Mouse (Mus musculus) kidney, postnatal 0 days (tissue): ENCODE results near the gene Adamts12. TPM values are rescaled to one million over a fixed set of nuclear protein-coding genes. Genes with fewer than 3 reads are reported as not detected.
A peak's percentile ranks its signal among the peaks of the same experiment; 100 is the strongest.

ENCODE experiments used
- ATAC-seq: fragments of 200-750 bp; cut with Nextera tagmentation; replicated peaks from 2 replicates; pipeline ENCODE4 v1.8.0; 2017; ENCODE audit warnings: low read depth, moderate number of reproducible peaks, moderate TSS enrichment, moderate library complexity; ENCODE audit not compliant: low FRiP score
- DNase-seq: peaks from one replicate; pipeline ENCODE4 v3.0.0-alpha.2; 2016; ENCODE audit warnings: low spot score
- H3K27ac ChIP-seq: fragments of 300-500 bp; sonication (generic); 2 replicates; pipeline ENCODE4 v1.5.1; 2014; ENCODE audit warnings: mild to moderate bottlenecking
- H3K27me3 ChIP-seq: fragments of 300-500 bp; sonication (generic); 2 replicates; pipeline ENCODE4 v1.6.1; 2014; ENCODE audit warnings: low read length, mixed read lengths; ENCODE audit not compliant: insufficient read depth
- H3K36me3 ChIP-seq: fragments of 300-500 bp; sonication (generic); 2 replicates; pipeline ENCODE4 v1.6.1; 2014; ENCODE audit warnings: low read length, mixed read lengths; ENCODE audit not compliant: insufficient read depth
- H3K4me1 ChIP-seq: fragments of 300-500 bp; sonication (generic); replicated peaks from 2 replicates; pipeline ENCODE4 v1.6.1; 2014; ENCODE audit warnings: antibody characterized with exemption, low read length, mixed read lengths; ENCODE audit not compliant: insufficient read depth
- H3K4me2 ChIP-seq: fragments of 300-500 bp; sonication (generic); 2 replicates; pipeline ENCODE4 v1.6.1; 2014; ENCODE audit warnings: mild to moderate bottlenecking, low read length, moderate library complexity, mixed read lengths
- H3K4me3 ChIP-seq: fragments of 300-500 bp; sonication (generic); replicated peaks from 2 replicates; pipeline ENCODE4 v1.5.1; 2014; ENCODE audit warnings: low read depth, low read length
- H3K9ac ChIP-seq: fragments of 300-500 bp; sonication (generic); 2 replicates; pipeline ENCODE4 v1.6.1; 2014; ENCODE audit warnings: low read depth, low read length
- H3K9me3 ChIP-seq: fragments of 300-500 bp; sonication (generic); replicated peaks from 2 replicates; pipeline ENCODE4 v1.6.1; 2016; ENCODE audit warnings: low read length, inconsistent platforms, mixed read lengths
- CTCF ChIP-seq: IDR thresholded peaks from 2 replicates; pipeline ENCODE4 v1.5.1; 2016; ENCODE audit warnings: antibody characterized with exemption, low read depth, mild to moderate bottlenecking, moderate library complexity
- WGBS: fragments of 180-500 bp; shearing (Covaris S2); extraction: QIAGEN DNeasy Blood & Tissue Kit; methylation state at CpG from one replicate; pipeline ENCODE4 v1.1.7; 2014; 5-methylcytosine and 5-hydroxymethylcytosine counted together
- polyA plus RNA-seq: library from polyadenylated mRNA; unstranded; fragments of >200 nt; fragmentation: Nextera tagmentation; extraction: Ambion mirVana; gene quantifications from 2 replicates; pipeline ENCODE4 v1.2.1, GENCODE M21; 2015

Gene Adamts12
- polyA plus RNA-seq, 1 experiment from 2014 or later: 2.1 TPM

DNA sequence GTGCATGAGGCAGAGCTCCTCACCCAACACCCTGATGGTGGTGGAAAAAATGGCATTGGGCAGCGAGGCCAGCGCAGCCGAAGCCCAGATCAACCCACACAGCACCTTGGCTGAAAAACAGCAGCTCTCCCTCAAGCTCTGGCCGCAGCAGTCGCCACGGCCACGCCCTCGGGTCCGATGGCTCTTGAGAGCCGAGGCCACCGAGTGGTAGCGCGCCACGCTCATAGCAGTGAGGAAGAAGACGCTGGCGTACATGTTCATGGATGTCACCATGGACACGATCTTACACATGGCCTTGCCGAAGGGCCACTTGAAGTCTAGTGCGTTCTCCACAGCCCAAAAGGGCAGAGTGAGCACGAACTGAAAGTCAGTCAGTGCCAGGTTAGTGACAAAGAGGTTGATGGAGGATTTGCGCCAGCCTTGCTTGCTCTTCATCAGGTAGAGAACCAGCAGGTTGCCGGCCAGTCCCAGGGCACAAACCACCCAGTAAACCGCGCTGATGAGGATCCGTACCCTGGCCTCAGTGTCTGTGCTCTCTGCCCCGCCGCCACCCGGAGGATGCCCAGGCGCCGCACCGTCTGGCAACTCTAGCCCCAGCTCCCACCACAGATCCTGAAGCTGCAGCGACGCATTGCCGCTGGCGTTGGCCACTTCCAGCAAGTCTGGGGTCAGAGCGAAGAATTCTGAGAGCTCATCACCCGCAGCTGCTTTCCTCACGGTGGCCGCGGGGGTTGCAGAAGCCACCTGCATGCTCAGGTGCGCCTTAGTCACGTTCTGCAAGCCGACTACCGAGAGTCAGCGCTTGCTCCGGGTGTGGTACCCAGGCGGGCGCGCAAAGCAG, 27.8 kb upstream of the Adamts12 start:
- Histone ChIP-seq H3K4me1 (peaks cover 16% of the 10 kb centered on the region; the same call in 1 of the 2 replicates), H3K4me2 (peak overlapping the region; percentile 66), H3K9me3 (no peaks in the 10 kb centered on the region), H3K36me3 (no peaks in the 10 kb centered on the region), H3K4me3 (peak overlapping the region; percentile 35), H3K9ac (no peak overlapping the region), H3K27me3 (peaks cover 37% of the 10 kb centered on the region), H3K27ac (no peak overlapping the region)
- TF ChIP-seq CTCF: no peak
- 2% methylated on average over 49 of the region's 49 CpGs for WGBS
- DNase-seq (peak; percentile 16), ATAC-seq (no peak; the same call in 1 of the 2 replicates)

DNA sequence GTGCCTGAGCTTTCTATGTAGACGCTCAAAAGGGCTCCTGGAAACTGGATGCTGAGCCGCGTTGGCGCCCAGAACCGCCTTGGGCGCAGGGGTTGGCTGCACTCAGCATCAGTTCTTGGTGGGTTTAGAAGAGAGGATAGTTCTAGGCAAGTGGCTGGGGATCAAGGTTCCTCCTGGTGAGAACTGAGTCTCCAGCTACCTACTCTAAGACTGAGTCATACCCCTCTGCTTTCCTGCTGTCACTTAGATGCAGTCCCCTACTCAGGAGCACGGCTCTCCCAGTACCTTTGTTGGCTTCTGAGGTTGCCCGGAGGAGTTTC, 27.3 kb upstream of the Adamts12 start:
- DNase-seq (no peak), ATAC-seq (no peak)
- Histone ChIP-seq H3K9ac (no peak overlapping the region), H3K27ac (no peak overlapping the region), H3K4me1 (peaks cover 16% of the 10 kb centered on the region; the same call in 1 of the 2 replicates), H3K27me3 (peaks cover 37% of the 10 kb centered on the region), H3K4me3 (peak overlapping the region; percentile 35), H3K36me3 (no peaks in the 10 kb centered on the region), H3K4me2 (peak overlapping the region; percentile 66), H3K9me3 (no peaks in the 10 kb centered on the region)
- 1% methylated on average over 8 of the region's 8 CpGs for WGBS
- TF ChIP-seq CTCF: no peak

DNA sequence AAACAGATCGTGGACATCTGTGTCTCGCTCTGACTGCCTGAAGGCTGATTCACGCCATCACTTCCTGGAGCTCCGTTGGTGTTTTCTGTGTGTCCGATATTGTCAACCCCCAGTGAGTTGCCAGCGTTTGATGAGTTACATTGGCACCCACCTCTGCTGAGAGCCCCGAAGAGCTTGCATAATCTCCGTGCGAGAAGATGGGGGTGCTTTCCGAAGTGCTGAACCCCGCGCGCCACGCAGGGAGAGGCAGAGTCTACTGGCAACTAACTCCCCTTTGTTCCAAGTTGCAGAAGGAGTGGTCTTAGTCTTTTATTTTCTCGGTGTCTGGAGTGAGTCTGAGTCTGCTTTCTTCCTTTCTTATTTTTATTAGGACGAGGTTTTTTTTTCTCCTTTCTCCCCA, 26.9 kb upstream of the Adamts12 start, which contains the start of gene Rxfp3:
Gene Rxfp3 (minus strand): TSS at position 281 of the 400 bp plus-strand sequence.
- H3K4me1 ChIP-seq: peaks cover 16% of the 10 kb centered on the region; the same call in 1 of the 2 replicates
- H3K9me3 ChIP-seq: no peaks in the 10 kb centered on the region
- ATAC-seq (no peak), DNase-seq (peak; percentile 31)
- H3K36me3 ChIP-seq: no peaks in the 10 kb centered on the region
- H3K27me3 ChIP-seq: peaks cover 37% of the 10 kb centered on the region
- peak within 1 kb of the TSS; percentile 35 for H3K4me3 ChIP-seq
- peak within 1 kb of the TSS; percentile 66 for H3K4me2 ChIP-seq
- no peak within 1 kb of the TSS for H3K27ac ChIP-seq
- no peak within 1 kb of the TSS for H3K9ac ChIP-seq
- TF ChIP-seq CTCF: no peak
- WGBS: 1% methylated on average over 16 of the region's 16 CpGs

DNA sequence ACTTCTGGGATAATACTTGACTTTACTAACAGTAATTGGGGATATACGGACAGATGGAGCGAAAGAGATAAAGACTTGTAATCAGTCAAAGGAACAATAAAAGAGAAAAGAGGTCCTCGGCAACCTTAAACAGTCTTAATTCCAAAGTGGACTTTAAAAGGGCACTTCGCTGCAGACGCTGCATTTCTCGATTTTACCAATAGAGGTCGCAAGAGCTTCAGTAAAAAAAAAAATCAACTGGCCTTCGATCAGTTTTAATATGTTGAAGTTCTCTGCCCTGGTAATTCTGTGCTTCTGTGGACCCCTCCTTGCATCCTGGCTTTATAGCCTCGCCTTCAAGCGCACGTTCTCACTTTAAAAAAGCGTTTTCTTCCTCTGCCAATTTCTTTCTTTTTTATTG, 26.1 kb upstream of the Adamts12 start:
- DNase-seq (peak; percentile 86), ATAC-seq (no peak)
- H3K4me2 ChIP-seq: no peak overlapping the region
- no peak overlapping the region for H3K27ac ChIP-seq
- peaks cover 37% of the 10 kb centered on the region for H3K27me3 ChIP-seq
- H3K9ac ChIP-seq: no peak overlapping the region
- peak; percentile 89 for TF ChIP-seq CTCF
- no peaks in the 10 kb centered on the region for H3K36me3 ChIP-seq
- WGBS: under 1% methylated on average over 12 of the region's 12 CpGs
- H3K4me3 ChIP-seq: no peak overlapping the region
- H3K9me3 ChIP-seq: no peaks in the 10 kb centered on the region
- peaks cover 16% of the 10 kb centered on the region for H3K4me1 ChIP-seq

DNA sequence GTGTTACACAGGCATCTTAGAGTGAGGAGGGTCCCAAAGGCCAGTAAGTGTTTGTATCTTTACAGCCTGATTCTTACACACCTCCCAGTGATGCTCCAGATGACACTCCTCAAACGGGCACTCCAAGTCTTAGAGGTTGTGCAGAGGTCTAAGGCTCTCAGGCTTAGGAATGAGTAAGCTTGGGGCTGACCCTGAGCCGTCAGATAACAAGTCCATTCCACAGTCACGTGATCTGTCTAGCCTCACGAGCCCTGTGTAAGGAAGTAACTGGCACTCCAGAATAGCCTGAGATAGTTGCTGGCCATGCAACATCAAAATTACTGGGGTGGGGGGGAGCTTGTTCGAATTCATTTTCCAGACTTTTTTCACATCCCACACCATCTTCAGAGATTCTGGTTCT, 24.5 kb upstream of the Adamts12 start:
- no peak for TF ChIP-seq CTCF
- no peak for ATAC-seq
- Histone ChIP-seq H3K9me3 (no peaks in the 10 kb centered on the region), H3K4me2 (no peak overlapping the region), H3K27me3 (peaks cover 32% of the 10 kb centered on the region), H3K36me3 (no peaks in the 10 kb centered on the region), H3K4me3 (no peak overlapping the region), H3K27ac (no peak overlapping the region), H3K9ac (no peak overlapping the region), H3K4me1 (peaks cover 16% of the 10 kb centered on the region)
- WGBS: 37% methylated on average over 5 of the region's 5 CpGs
- DNase-seq: peak; percentile 19

DNA sequence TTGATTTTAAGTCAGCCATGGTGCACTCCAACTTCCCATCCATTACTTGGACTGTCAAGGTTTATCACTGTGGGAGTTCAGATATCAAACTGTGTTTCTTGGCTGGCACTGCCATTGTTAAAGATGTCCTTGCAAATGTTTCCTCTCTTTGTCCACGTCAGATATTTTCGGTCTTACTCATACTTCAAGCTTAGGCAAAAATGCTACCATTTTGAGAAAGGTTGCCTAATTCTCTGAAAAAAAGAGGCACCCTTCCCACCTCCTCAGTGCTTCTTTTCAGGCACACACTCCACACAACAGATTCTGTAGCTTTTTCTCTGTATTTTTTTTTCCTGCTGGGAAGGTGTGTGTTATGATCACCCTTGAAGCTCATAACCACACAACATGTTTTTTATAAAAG, 23.4 kb upstream of the Adamts12 start:
- WGBS: 74% methylated on average over 2 of the region's 2 CpGs
- no peaks in the 10 kb centered on the region for H3K9me3 ChIP-seq
- H3K9ac ChIP-seq: no peak overlapping the region
- no peak overlapping the region for H3K4me3 ChIP-seq
- no peak overlapping the region for H3K4me2 ChIP-seq
- no peak overlapping the region for H3K27ac ChIP-seq
- peaks cover 21% of the 10 kb centered on the region for H3K27me3 ChIP-seq
- no peaks in the 10 kb centered on the region for H3K36me3 ChIP-seq
- DNase-seq (no peak), ATAC-seq (no peak)
- no peak for TF ChIP-seq CTCF
- peaks cover 10% of the 10 kb centered on the region for H3K4me1 ChIP-seq
